Mouse (Mus musculus) small intestine, adult 2 months (tissue): ENCODE results near the gene Ppp2ca. TPM values are rescaled to one million over a fixed set of nuclear protein-coding genes. Genes with fewer than 3 reads are reported as not detected.

ENCODE experiments used
- H3K27ac ChIP-seq: fragments of 200-500 bp; 2 replicates; pipeline ENCODE4 v1.5.1; 2012; ENCODE audit warnings: low read depth, low read length, control low read depth, inconsistent platforms; ENCODE audit not compliant: insufficient read depth
- H3K27me3 ChIP-seq: fragments of 200-500 bp; 2 replicates; pipeline ENCODE4 v1.6.1; 2012; ENCODE audit warnings: mild to moderate bottlenecking, moderate library complexity, low read length, inconsistent platforms; ENCODE audit not compliant: control insufficient read depth, insufficient read depth
- H3K36me3 ChIP-seq: fragments of 200-500 bp; 2 replicates; pipeline ENCODE4 v1.6.1; 2012; ENCODE audit warnings: mild to moderate bottlenecking, low read length, control low read depth, inconsistent platforms; ENCODE audit not compliant: control insufficient read depth, insufficient read depth
- H3K4me1 ChIP-seq: fragments of 200-500 bp; 2 replicates; pipeline ENCODE4 v1.6.1; 2012; ENCODE audit warnings: low read length, inconsistent platforms, mixed read lengths; ENCODE audit not compliant: control insufficient read depth, insufficient read depth, insufficient read length
- H3K4me3 ChIP-seq: fragments of 200-500 bp; 2 replicates; pipeline ENCODE4 v1.5.1; 2012; ENCODE audit warnings: low read depth, mild to moderate bottlenecking, control low read depth, inconsistent platforms, low read length, moderate library complexity
- CTCF ChIP-seq: fragments of 200-500 bp; IDR thresholded peaks from 2 replicates; pipeline ENCODE4 v1.5.1; 2012; ENCODE audit warnings: low read depth, mild to moderate bottlenecking, control low read depth, inconsistent platforms, low read length, moderate library complexity, mixed read lengths; ENCODE audit not compliant: insufficient replicate concordance, insufficient read length; ENCODE audit errors: extremely low read depth
- POLR2A ChIP-seq: fragments of 200-500 bp; IDR thresholded peaks from 2 replicates; pipeline ENCODE4 v1.6.1; 2012; ENCODE audit warnings: low read depth, mild to moderate bottlenecking, control low read depth, inconsistent platforms, low read length, moderate library complexity
- WGBS: fragments of 180-500 bp; shearing (Covaris S2); methylation state at CpG from one replicate; pipeline ENCODE4 v1.1.7; 2018; 5-methylcytosine and 5-hydroxymethylcytosine counted together
- polyA plus RNA-seq: library from polyadenylated mRNA; depleted of rRNA; stranded (reverse); fragments of >200 nt; gene quantifications from 2 replicates; pipeline ENCODE4 v1.2.3, GENCODE M21; 2012; rRNA removed

Gene Ppp2ca
- polyA plus RNA-seq = 11.9 and 27.0 TPM in 2 replicates

GRCm38 (mm10) chr11:52098398-52098946 lies at the start of gene Ppp2ca:
TSS of gene Ppp2ca (plus strand) at chr11:52098681.
- under 1% methylated on average over 53 of the region's 53 CpGs for WGBS
- H3K4me3 ChIP-seq = peak within 1 kb of the TSS; percentile 91
- TF ChIP-seq POLR2A (peak; percentile 56; the same call in 1 of the 2 replicates), CTCF (0 out of 2 replicates have a peak, but pooled peaks have one; percentile 10)
- no peaks in the 10 kb centered on the region for H3K36me3 ChIP-seq
- H3K27me3 ChIP-seq = no peaks in the 10 kb centered on the region
- H3K27ac ChIP-seq = peak within 1 kb of the TSS; percentile 94
- H3K4me1 ChIP-seq = peaks cover 17% of the 10 kb centered on the region

GRCm38 (mm10) chr11:52053371-52053770 lies 45.1 kb upstream of the Ppp2ca start:
- WGBS = 39% methylated on average over 6 of the region's 6 CpGs
- Histone ChIP-seq H3K4me3 (no peak overlapping the region), H3K27me3 (no peaks in the 10 kb centered on the region), H3K36me3 (no peaks in the 10 kb centered on the region), H3K27ac (no peak overlapping the region), H3K4me1 (no peaks in the 10 kb centered on the region)
- no peak for TF ChIP-seq CTCF
- TF ChIP-seq POLR2A = no peak

- H3K36me3 ChIP-seq = no peaks in the 10 kb centered on the region
- H3K27ac ChIP-seq = no peak overlapping the region
- H3K4me1 ChIP-seq = no peaks in the 10 kb centered on the region
- TF ChIP-seq CTCF = no peak
- TF ChIP-seq POLR2A = no peak
- H3K27me3 ChIP-seq = no peaks in the 10 kb centered on the region
- WGBS = 88% methylated on average over 3 of the region's 3 CpGs
- H3K4me3 ChIP-seq = no peak overlapping the region
Measured at GRCm38 (mm10) chr11:52054728-52055127, 43.8 kb upstream of the Ppp2ca start.

GRCm38 (mm10) chr11:52056198-52056597 lies 42.3 kb upstream of the Ppp2ca start:
- Histone ChIP-seq H3K4me3 (no peak overlapping the region), H3K4me1 (no peaks in the 10 kb centered on the region), H3K27me3 (no peaks in the 10 kb centered on the region), H3K27ac (no peak overlapping the region), H3K36me3 (no peaks in the 10 kb centered on the region)
- WGBS = 82% methylated on average over 5 of the region's 5 CpGs
- no peak for TF ChIP-seq CTCF
- TF ChIP-seq POLR2A = no peak

GRCm38 (mm10) chr11:52059001-52059400 lies 39.5 kb upstream of the Ppp2ca start:
- WGBS = 24% methylated on average over 5 of the region's 5 CpGs
- TF ChIP-seq POLR2A (no peak), CTCF (no peak)
- H3K27ac ChIP-seq = no peak overlapping the region
- H3K4me1 ChIP-seq = peaks cover 2% of the 10 kb centered on the region; the same call in 1 of the 2 replicates
- H3K4me3 ChIP-seq = no peak overlapping the region
- no peaks in the 10 kb centered on the region for H3K27me3 ChIP-seq
- no peaks in the 10 kb centered on the region for H3K36me3 ChIP-seq

GRCm38 (mm10) chr11:52060315-52060714 lies 38.2 kb upstream of the Ppp2ca start:
- H3K4me1 ChIP-seq = peaks cover 2% of the 10 kb centered on the region; the same call in 1 of the 2 replicates
- no peaks in the 10 kb centered on the region for H3K36me3 ChIP-seq
- TF ChIP-seq POLR2A = no peak
- no peak for TF ChIP-seq CTCF
- H3K27ac ChIP-seq = no peak overlapping the region
- 86% methylated on average over 4 of the region's 4 CpGs for WGBS
- no peaks in the 10 kb centered on the region for H3K27me3 ChIP-seq
- no peak overlapping the region for H3K4me3 ChIP-seq

- Histone ChIP-seq H3K27ac (no peak overlapping the region), H3K4me3 (no peak overlapping the region), H3K27me3 (no peaks in the 10 kb centered on the region), H3K36me3 (no peaks in the 10 kb centered on the region), H3K4me1 (peaks cover 2% of the 10 kb centered on the region; the same call in 1 of the 2 replicates)
- no peak for TF ChIP-seq POLR2A
- no peak for TF ChIP-seq CTCF
- WGBS = 91% methylated on average over 5 of the region's 5 CpGs
Measured at GRCm38 (mm10) chr11:52062406-52062805, 36.1 kb upstream of the Ppp2ca start.
